ENCODE assay signal across 8 mouse cellular contexts in the genomic region with DNA sequence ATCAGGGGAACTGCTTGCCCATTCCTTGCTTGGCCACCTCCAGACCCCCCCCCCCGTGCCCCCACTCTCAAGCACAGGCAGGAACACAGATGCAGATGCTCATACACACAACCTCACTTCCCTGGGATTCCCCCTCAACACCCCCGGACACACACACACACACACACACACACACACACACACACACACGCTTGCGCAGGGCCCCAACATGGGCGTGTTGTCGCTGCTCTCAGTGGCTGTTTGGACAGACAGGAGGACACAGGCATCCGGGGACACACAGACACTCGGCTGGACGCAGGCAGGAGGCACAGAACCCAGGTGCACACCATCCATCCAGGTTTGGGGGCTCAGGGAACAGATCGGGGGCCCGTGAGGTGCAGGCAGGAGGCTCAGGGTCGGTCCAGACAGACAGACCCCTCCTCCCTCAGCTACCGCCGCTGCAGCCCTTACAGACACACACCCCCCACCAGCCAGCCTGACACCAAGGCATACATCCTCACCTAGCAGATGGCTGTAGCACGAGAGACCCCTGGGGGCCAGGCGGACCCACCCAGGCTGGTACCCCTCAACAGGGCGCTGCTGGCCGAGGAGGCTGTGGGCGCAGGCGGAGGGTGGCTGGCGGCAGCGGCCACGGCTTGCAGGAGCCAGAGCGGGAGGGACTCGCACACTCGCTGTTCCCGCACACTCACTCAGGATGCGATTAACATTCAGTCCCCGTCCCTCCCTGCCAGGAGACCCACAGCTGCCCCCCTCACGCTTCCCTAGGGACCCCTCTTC. TPM values are rescaled to one million over a fixed set of nuclear protein-coding genes. Genes with fewer than 3 reads are reported as not detected.
A peak's percentile ranks its signal among the peaks of the same experiment; 100 is the strongest.
DNase-seq lines count a peak whose midpoint lies in the region; ATAC-seq lines count a peak whose summit lies in the region.

No protein-coding gene starts in this region.

- no peaks in the 10 kb centered on the region for H3K9me3 ChIP-seq in hindbrain, embryonic 14.5 days (ENCODE audit: control insufficient read depth, low read length)

- H3K27me3 ChIP-seq in hindbrain, embryonic 14.5 days (ENCODE audit: control insufficient read depth, insufficient read depth, low read length): peaks cover 10% of the 10 kb centered on the region; the same call in 1 of the 2 replicates

- peaks cover 14% of the 10 kb centered on the region for H3K36me3 ChIP-seq in hindbrain, embryonic 14.5 days (replicated peaks; ENCODE audit: control insufficient read depth, insufficient read depth)

- peak; percentile 57 to 64 for DNase-seq in cerebellum, postnatal 10 days
- DNase-seq in cerebellum, adult 9-10 months: no peak
- peak; percentile 16 for DNase-seq in ovary, postnatal 36 days (ENCODE audit: low spot score)
- DNase-seq in ovary, postnatal 14 days (ENCODE audit: low spot score): no peak
- no peak for DNase-seq in hindbrain, embryonic 14.5 days (ENCODE audit: low spot score)
- peak; percentile 53 for DNase-seq in naive thymus-derived CD4-positive, alpha-beta T cell, adult 2 months (ENCODE audit: low read depth)
- DNase-seq in gastrocnemius, adult 18-20 months (ENCODE audit: low spot score): no peak
- no peak for DNase-seq in c-Kit-positive CD71-positive TER-119-positive erythroid progenitor cells, embryonic 14.5 days (ENCODE audit: low spot score)

- H3K4me1 ChIP-seq in hindbrain, embryonic 14.5 days (replicated peaks; ENCODE audit: control insufficient read depth, insufficient read depth, low read length): peaks cover 52% of the 10 kb centered on the region

- peak overlapping the region; percentile 43 for H3K4me3 ChIP-seq in hindbrain, embryonic 14.5 days (replicated peaks; ENCODE audit: low read length)

- 1% methylated on average over 30 of the region's 30 CpGs for WGBS in hindbrain, embryonic 14.5 days

- peak overlapping the region; percentile 57; the same call in 1 of the 2 replicates for H3K27ac ChIP-seq in hindbrain, embryonic 14.5 days

- H3K9ac ChIP-seq in hindbrain, embryonic 14.5 days: peak overlapping the region; percentile 77

- H3K4me2 ChIP-seq in hindbrain, embryonic 14.5 days (replicated peaks): peak overlapping the region; percentile 78

- ATAC-seq in hindbrain, embryonic 14.5 days (ENCODE audit: low FRiP score): 0 out of 2 replicates have a peak, but pooled peaks have one; percentile 2

RNA-seq across cellular contexts. Expression of gene Kdelr1, which starts 2.1 kb away (rescaled TPM):
- 90.3 and 96.6 TPM in 2 replicates for polyA plus RNA-seq in hindbrain, embryonic 14.5 days (2014; fragmentation: Nextera tagmentation; extraction: Ambion mirVana)
- total RNA-seq in gastrocnemius, adult 18-20 months (2021): 10 to 100 TPM; 62.0 to 65.6 TPM

RNA-seq across cellular contexts. Expression of gene Grin2d, which starts 7.7 kb away (rescaled TPM):
- polyA plus RNA-seq in hindbrain, embryonic 14.5 days (2014; fragmentation: Nextera tagmentation; extraction: Ambion mirVana): 4.3 and 4.4 TPM in 2 replicates
- under 1 TPM; 0.11 to 0.17 TPM for total RNA-seq in gastrocnemius, adult 18-20 months (2021)

RNA-seq across cellular contexts. Expression of gene Syngr4, which starts 26.0 kb away (rescaled TPM):
- 0.39 and 0.40 TPM in 2 replicates for polyA plus RNA-seq in hindbrain, embryonic 14.5 days (2014; fragmentation: Nextera tagmentation; extraction: Ambion mirVana)
- not detected for total RNA-seq in gastrocnemius, adult 18-20 months (2021)

RNA-seq across cellular contexts. Expression of gene Tmem143, which starts 26.3 kb away (rescaled TPM):
- polyA plus RNA-seq in hindbrain, embryonic 14.5 days (2014; fragmentation: Nextera tagmentation; extraction: Ambion mirVana): 4.3 and 5.6 TPM in 2 replicates
- total RNA-seq in gastrocnemius, adult 18-20 months (2021): 10 to 100 TPM; 56.7 to 59.4 TPM

RNA-seq across cellular contexts. Expression of gene Grwd1, which starts 39.7 kb away (rescaled TPM):
- 37.6 and 42.6 TPM in 2 replicates for polyA plus RNA-seq in hindbrain, embryonic 14.5 days (2014; fragmentation: Nextera tagmentation; extraction: Ambion mirVana)
- total RNA-seq in gastrocnemius, adult 18-20 months (2021): 10 to 100 TPM; 13.4 to 14.3 TPM

Comparison
In these comparisons a context has a peak if more than half of its experiments do, and no peak if none do; other contexts are left out.
1. DNase-seq: peak in cerebellum, postnatal 10 days (2 of 2), ovary, postnatal 36 days (single experiment) and naive thymus-derived CD4-positive, alpha-beta T cell, adult 2 months (single experiment); none in cerebellum, adult 9-10 months (single experiment), ovary, postnatal 14 days (single experiment), hindbrain, embryonic 14.5 days (single experiment), gastrocnemius, adult 18-20 months (single experiment) and c-Kit-positive CD71-positive TER-119-positive erythroid progenitor cells, embryonic 14.5 days (single experiment).